Mouse (Mus musculus) midbrain, embryonic 14.5 days (tissue): ENCODE measurements around the gene Wrnip1. TPM values are rescaled to one million over a fixed set of nuclear protein-coding genes. Genes with fewer than 3 reads are reported as not detected.

Experiments used
- ATAC-seq: fragments of 200-750 bp; cut with Nextera tagmentation; 2 replicates; pipeline ENCODE4 v1.8.0; 2017; ENCODE audit warnings: moderate number of reproducible peaks, moderate library complexity; ENCODE audit not compliant: low FRiP score, low TSS enrichment
- DNase-seq: peaks from one replicate; pipeline ENCODE4 v3.0.0-alpha.2; 2015
- H3K27ac ChIP-seq: fragments of 300-500 bp; sonication (generic); replicated peaks from 2 replicates; pipeline ENCODE4 v1.5.1; 2014; ENCODE audit warnings: mild to moderate bottlenecking, low read depth, low read length, moderate library complexity
- H3K27me3 ChIP-seq: fragments of 300-500 bp; sonication (generic); 2 replicates; pipeline ENCODE4 v1.6.1; 2014; ENCODE audit warnings: low read length, control low read depth, mixed read lengths; ENCODE audit not compliant: control insufficient read depth, insufficient read depth
- H3K36me3 ChIP-seq: fragments of 300-500 bp; sonication (generic); 2 replicates; pipeline ENCODE4 v1.6.1; 2014; ENCODE audit warnings: low read length, control low read depth; ENCODE audit not compliant: control insufficient read depth, insufficient read depth
- H3K4me1 ChIP-seq: fragments of 300-500 bp; sonication (generic); 2 replicates; pipeline ENCODE4 v1.6.1; 2014; ENCODE audit warnings: mild to moderate bottlenecking, antibody characterized with exemption, low read length, control low read depth; ENCODE audit not compliant: control insufficient read depth, insufficient read depth
- H3K4me2 ChIP-seq: fragments of 300-500 bp; sonication (generic); 2 replicates; pipeline ENCODE4 v1.6.1; 2014; ENCODE audit warnings: mild to moderate bottlenecking, low read length, moderate library complexity
- H3K4me3 ChIP-seq: fragments of 300-500 bp; sonication (generic); replicated peaks from 2 replicates; pipeline ENCODE4 v1.5.1; 2014; ENCODE audit warnings: low read depth, low read length
- H3K9ac ChIP-seq: fragments of 300-500 bp; sonication (generic); replicated peaks from 2 replicates; pipeline ENCODE4 v1.6.1; 2014; ENCODE audit warnings: mild to moderate bottlenecking, low read length, moderate library complexity
- H3K9me3 ChIP-seq: fragments of 300-500 bp; sonication (generic); 2 replicates; pipeline ENCODE4 v1.6.1; 2016; ENCODE audit warnings: low read length, control low read depth, mixed read lengths; ENCODE audit not compliant: control insufficient read depth
- WGBS: fragments of 180-500 bp; shearing (Covaris S2); extraction: QIAGEN DNeasy Blood & Tissue Kit; methylation state at CpG from one replicate; pipeline ENCODE4 v1.1.7; 2014; 5-methylcytosine and 5-hydroxymethylcytosine counted together
- polyA plus RNA-seq: library from polyadenylated mRNA; unstranded; fragments of >200 nt; fragmentation: Nextera tagmentation; extraction: Ambion mirVana; gene quantifications from 2 replicates; pipeline ENCODE4 v1.2.1, GENCODE M21; 2014

Wrnip1 gene
- polyA plus RNA-seq, 1 experiment from 2014 or later = 26.5 TPM

DNA sequence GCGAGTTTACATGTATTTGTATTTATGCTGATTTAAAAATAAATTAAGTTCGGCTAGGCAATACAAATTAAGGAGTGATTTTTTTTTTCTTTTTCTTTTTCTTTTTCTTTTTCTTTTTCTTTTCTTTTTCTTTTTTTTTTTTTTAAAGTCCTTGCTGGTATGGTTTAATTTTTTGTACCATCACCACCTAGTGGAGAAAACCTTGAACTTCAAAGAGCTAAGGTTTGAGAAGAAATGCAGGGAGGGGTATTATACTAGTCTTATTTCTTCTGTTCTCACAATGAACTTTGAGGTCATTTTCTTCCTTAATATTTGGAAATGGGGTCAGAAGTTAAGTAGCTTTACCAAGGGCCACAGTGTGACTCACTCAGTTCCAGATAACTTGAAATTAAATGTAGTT lies 2.7 kb upstream of the Wrnip1 start:
- DNase-seq (peak; percentile 27), ATAC-seq (no peak)
- Histone ChIP-seq H3K9me3 (no peaks in the 10 kb centered on the region), H3K27me3 (no peaks in the 10 kb centered on the region), H3K4me3 (no peak overlapping the region), H3K4me2 (no peak overlapping the region), H3K36me3 (no peaks in the 10 kb centered on the region), H3K4me1 (peaks cover 11% of the 10 kb centered on the region), H3K27ac (no peak overlapping the region), H3K9ac (no peak overlapping the region)
- WGBS = 75% methylated on average over 2 of the region's 2 CpGs

DNA sequence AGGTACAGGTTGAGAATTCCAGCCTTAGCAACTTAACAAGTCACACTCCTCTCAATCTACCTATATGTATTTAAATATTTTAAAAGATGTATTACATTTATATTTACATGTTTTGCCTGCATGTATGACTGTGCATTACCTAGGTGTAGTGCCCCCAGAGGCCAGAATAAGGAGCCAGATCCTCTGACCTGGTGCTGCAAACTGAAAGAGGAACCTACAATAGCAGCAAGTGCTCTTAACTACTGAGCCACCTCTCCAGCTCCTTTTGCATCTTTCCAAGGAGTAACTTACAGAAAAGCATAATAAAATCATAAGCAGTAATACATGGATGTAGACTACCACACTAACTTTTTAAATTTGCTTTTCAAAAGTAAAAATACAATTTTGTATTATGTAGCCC lies 979 bp upstream of the Wrnip1 start:
- peak overlapping the region; percentile 41; the same call in 1 of the 2 replicates for H3K9ac ChIP-seq
- H3K9me3 ChIP-seq = no peaks in the 10 kb centered on the region
- H3K4me2 ChIP-seq = peak overlapping the region; percentile 53
- ATAC-seq = no peak
- no peak for DNase-seq
- H3K27me3 ChIP-seq = no peaks in the 10 kb centered on the region
- H3K4me1 ChIP-seq = peaks cover 20% of the 10 kb centered on the region
- H3K4me3 ChIP-seq = peak overlapping the region; percentile 29
- no peak overlapping the region for H3K27ac ChIP-seq
- H3K36me3 ChIP-seq = no peaks in the 10 kb centered on the region

DNA sequence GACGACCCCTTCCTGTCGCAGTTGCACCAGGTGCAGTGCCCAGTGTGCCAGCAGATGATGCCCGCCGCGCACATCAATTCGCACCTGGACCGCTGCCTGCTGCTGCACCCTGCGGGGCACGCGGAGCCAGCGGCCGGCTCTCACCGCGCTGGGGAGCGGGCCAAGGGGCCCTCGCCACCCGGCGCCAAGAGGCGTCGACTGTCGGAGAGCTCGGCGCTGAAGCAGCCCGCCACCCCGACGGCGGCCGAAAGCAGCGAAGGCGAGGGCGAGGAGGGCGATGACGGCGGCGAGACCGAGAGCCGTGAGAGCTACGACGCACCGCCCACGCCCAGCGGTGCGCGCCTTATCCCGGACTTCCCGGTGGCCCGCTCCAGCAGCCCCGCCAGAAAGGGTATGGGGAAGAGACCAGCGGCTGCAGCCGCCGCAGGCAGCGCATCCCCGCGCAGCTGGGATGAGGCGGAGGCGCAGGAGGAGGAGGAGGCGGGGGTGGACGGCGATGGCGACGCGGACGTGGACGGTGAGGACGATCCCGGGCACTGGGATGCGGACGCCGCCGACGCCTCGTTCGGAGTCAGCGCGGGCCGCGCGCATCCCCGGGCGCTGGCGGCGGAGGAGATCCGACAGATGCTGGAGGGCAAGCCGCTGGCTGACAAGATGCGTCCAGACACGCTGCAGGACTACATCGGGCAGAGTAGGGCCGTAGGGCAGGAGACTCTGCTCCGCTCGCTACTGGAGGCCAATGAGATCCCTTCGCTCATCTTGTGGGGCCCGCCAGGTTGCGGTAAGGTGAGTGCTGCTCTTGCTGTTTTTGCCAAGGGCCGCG lies 632 bp downstream of the Wrnip1 start, which contains the start of gene D930007J09Rik:
Gene D930007J09Rik (minus strand): TSS at position 591 of the 823 bp plus-strand sequence.
- H3K4me3 ChIP-seq = peak within 1 kb of the TSS; percentile 84
- peak within 1 kb of the TSS; percentile 92 for H3K27ac ChIP-seq
- H3K27me3 ChIP-seq = no peaks in the 10 kb centered on the region
- under 1% methylated on average over 94 of the region's 95 CpGs for WGBS
- no peaks in the 10 kb centered on the region for H3K9me3 ChIP-seq
- H3K4me2 ChIP-seq = peak within 1 kb of the TSS; percentile 75
- H3K4me1 ChIP-seq = peaks cover 20% of the 10 kb centered on the region
- DNase-seq = peak; percentile 74
- ATAC-seq = peak; percentile 51
- peaks cover 9% of the 10 kb centered on the region for H3K36me3 ChIP-seq
- peak within 1 kb of the TSS; percentile 84 for H3K9ac ChIP-seq

DNA sequence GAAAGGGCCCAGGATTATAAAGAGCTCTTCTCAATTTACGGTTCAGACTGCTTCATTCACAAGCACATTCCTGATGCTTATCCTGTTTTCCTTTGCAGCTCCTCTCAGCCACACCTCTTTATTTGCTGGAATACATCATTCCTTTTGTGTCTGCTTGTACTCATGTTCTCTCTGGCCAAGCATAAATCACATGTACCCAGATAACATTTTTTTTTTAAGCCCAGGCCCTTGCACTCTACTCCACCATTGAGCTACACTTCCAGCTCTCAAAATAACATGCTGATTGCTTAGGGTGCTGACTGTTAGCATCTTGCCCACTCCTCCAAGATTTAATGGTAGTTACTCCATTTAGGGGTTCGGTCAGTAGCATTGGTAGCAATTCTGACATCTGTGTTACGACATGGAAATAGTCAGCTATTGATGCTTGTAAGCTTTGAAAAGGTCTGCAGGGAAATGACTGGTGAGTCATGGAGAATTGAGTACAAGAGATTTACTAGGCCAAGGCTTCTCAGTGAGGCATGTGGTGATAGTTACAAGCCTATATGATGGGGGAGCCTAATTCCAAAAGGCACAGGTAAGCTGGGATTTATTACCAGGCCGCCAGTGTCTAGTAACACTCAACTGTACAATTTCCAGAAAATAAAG lies 2.0 kb downstream of the Wrnip1 start:
- peaks cover 20% of the 10 kb centered on the region for H3K36me3 ChIP-seq
- peak overlapping the region; percentile 84 for H3K4me3 ChIP-seq
- H3K27ac ChIP-seq = no peak overlapping the region
- DNase-seq (no peak), ATAC-seq (no peak)
- 61% methylated on average over 4 of the region's 4 CpGs for WGBS
- H3K27me3 ChIP-seq = no peaks in the 10 kb centered on the region
- H3K9me3 ChIP-seq = no peaks in the 10 kb centered on the region
- H3K4me1 ChIP-seq = peaks cover 20% of the 10 kb centered on the region
- H3K4me2 ChIP-seq = peak overlapping the region; percentile 75
- H3K9ac ChIP-seq = peak overlapping the region; percentile 84

DNA sequence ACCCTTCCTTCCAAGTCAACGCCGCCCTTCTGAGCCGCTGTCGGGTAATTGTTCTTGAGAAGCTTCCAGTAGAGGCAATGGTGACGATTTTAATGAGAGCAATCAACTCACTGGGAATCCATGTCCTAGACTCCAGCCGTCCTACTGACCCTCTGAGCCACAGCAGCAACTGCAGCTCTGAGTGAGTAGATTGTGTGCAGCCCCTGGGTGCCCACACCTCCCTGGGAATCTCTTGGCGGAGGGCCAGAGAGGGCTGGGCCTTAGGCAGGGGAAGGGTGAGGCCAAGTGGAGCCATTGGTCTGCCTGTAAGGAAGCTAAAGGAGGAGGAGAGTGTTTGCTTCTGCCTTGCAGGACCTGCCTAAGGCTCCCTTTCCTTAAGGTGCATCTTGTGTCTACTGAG lies 5.0 kb downstream of the Wrnip1 start:
- H3K9me3 ChIP-seq = no peaks in the 10 kb centered on the region
- DNase-seq = peak; percentile 17
- no peak for ATAC-seq
- H3K36me3 ChIP-seq = peaks cover 35% of the 10 kb centered on the region
- no peak overlapping the region for H3K27ac ChIP-seq
- no peaks in the 10 kb centered on the region for H3K27me3 ChIP-seq
- 74% methylated on average over 7 of the region's 7 CpGs for WGBS
- H3K9ac ChIP-seq = no peak overlapping the region
- peaks cover 17% of the 10 kb centered on the region for H3K4me1 ChIP-seq
- H3K4me2 ChIP-seq = no peak overlapping the region
- no peak overlapping the region for H3K4me3 ChIP-seq

DNA sequence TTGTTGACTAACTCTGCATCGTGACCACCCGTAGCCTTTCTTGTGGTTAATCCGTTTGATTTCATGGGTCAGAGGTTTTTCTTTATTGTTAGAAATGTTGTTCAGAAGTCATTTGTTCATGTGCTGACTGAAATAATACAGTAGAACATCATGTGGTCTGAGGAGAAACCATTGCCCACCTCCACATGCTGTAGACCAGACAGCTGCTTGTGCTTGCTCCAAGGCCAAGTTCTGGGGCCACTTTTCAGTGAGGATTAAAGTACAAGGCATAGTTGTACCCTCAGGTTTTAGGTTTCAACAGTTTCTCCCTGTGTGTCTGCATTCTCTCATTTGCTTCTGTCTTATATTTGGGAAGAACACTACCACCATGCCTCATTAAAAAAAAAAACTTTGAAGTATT lies 5.8 kb downstream of the Wrnip1 start:
- no peak overlapping the region for H3K4me2 ChIP-seq
- H3K4me3 ChIP-seq = no peak overlapping the region
- H3K36me3 ChIP-seq = peaks cover 35% of the 10 kb centered on the region
- DNase-seq = no peak
- no peak overlapping the region for H3K27ac ChIP-seq
- ATAC-seq = no peak
- no peaks in the 10 kb centered on the region for H3K27me3 ChIP-seq
- H3K9me3 ChIP-seq = no peaks in the 10 kb centered on the region
- no peak overlapping the region for H3K9ac ChIP-seq
- H3K4me1 ChIP-seq = peaks cover 17% of the 10 kb centered on the region
- WGBS = 12% methylated on average over 3 of the region's 3 CpGs

DNA sequence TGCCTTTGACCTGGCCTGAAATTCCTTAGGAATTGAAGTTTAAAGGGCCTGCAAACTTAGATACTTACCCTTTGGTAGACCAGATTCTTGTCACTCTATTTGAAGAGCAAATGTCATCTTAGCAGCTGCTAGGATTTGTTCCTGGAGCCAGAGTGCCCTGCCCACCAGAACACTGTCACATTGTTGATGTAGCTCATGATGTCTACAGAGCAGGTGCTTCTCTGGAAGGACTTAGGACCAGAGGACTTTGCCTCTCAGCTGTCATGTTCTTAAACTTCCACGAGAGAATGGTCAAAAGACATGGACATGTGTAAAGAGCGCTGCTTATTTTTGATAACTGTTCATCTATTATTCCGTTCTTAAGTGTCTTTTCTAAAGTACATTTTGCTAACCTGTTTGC lies 17.4 kb downstream of the Wrnip1 start:
- no peak for DNase-seq
- no peaks in the 10 kb centered on the region for H3K9me3 ChIP-seq

DNA sequence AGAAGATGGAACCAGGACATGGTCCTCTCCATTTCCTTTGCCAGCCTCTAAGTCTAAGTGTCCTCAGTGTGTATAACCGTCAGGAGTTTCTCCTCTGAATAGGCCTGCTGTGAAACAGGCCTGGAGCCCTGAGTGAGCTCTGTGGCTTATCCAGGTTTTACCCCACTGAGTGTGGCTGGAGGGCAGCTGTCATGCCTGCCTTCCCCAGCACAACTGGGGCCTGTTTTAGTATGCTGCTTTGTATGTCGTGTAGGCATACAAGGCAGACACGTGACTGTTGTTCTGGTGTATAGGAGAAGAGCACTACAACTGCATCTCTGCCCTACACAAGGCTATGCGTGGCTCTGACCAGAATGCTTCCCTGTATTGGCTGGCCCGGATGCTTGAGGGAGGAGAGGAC lies 18.1 kb downstream of the Wrnip1 start:
- Histone ChIP-seq H3K27me3 (no peaks in the 10 kb centered on the region), H3K4me2 (no peak overlapping the region), H3K9ac (no peak overlapping the region), H3K27ac (no peak overlapping the region), H3K4me1 (no peaks in the 10 kb centered on the region), H3K36me3 (peaks cover 60% of the 10 kb centered on the region), H3K9me3 (no peaks in the 10 kb centered on the region), H3K4me3 (no peak overlapping the region)
- ATAC-seq (no peak), DNase-seq (no peak)
- 93% methylated on average over 5 of the region's 5 CpGs for WGBS

More for the DNA sequence above, 17.4 kb downstream of the Wrnip1 start:
- Histone ChIP-seq H3K27me3 (no peaks in the 10 kb centered on the region), H3K4me3 (no peak overlapping the region), H3K27ac (no peak overlapping the region), H3K36me3 (peaks cover 65% of the 10 kb centered on the region), H3K9ac (no peak overlapping the region), H3K4me2 (no peak overlapping the region), H3K4me1 (no peaks in the 10 kb centered on the region)
- no peak for ATAC-seq
- 95% methylated on average over 3 of the region's 3 CpGs for WGBS

DNA sequence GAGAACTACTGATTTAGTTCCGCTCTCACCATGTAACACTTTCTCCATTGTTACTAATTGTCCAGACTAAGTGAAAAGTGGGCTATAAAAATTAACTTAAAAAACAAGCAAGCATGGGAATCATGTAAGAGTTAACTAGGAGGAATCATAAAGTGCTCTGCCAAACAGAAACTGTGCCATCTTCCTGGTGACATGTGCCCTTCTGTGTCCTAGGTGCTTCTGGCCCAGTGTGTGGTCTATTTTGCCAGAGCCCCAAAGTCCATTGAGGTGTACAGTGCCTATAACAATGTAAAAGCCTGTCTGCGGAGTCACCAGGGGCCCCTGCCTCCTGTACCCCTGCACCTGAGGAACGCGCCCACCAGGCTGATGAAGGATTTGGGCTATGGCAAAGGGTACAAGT lies 19.8 kb downstream of the Wrnip1 start:
- peaks cover 51% of the 10 kb centered on the region for H3K36me3 ChIP-seq
- 98% methylated on average over 4 of the region's 4 CpGs for WGBS
- H3K4me2 ChIP-seq = no peak overlapping the region
- ATAC-seq (no peak), DNase-seq (no peak)
- H3K27me3 ChIP-seq = no peaks in the 10 kb centered on the region
- no peaks in the 10 kb centered on the region for H3K4me1 ChIP-seq
- no peak overlapping the region for H3K4me3 ChIP-seq
- H3K9ac ChIP-seq = no peak overlapping the region
- no peak overlapping the region for H3K27ac ChIP-seq
- H3K9me3 ChIP-seq = no peaks in the 10 kb centered on the region
